Mouse (Mus musculus) embryonic fibroblast, embryonic 13.5 days (primary cell): Measurements from ENCODE around the gene Fam221b.

Experiments
- CTCF ChIP-seq: IDR thresholded peaks from 2 replicates; pipeline ENCODE4 v1.5.1; 2011; ENCODE audit warnings: mild to moderate bottlenecking, control low read depth, low read length, moderate library complexity, borderline replicate concordance; ENCODE audit not compliant: insufficient read depth
- POLR2A ChIP-seq: IDR thresholded peaks from 2 replicates; pipeline ENCODE4 v1.6.1; 2011; ENCODE audit warnings: low read depth, mild to moderate bottlenecking, control low read depth, low read length, moderate library complexity

GRCm38 (mm10) chr4:43703439-43703838 lies 34.5 kb upstream of the Fam221b start:
- TF ChIP-seq CTCF: peak; percentile 32; the same call in 1 of the 2 replicates
- TF ChIP-seq POLR2A: no peak
